Mouse (Mus musculus): Measurements from ENCODE around the gene Atg10.

Gene Atg10

GRCm38 (mm10) chr13:91031836-91032235 lies 191.9 kb downstream of the Atg10 start:
- DNase-seq (ENCODE audit: low spot score in 2 of 2), result no peak

GRCm38 (mm10) chr13:91023447-91023846 lies 200.3 kb downstream of the Atg10 start:
- DNase-seq (ENCODE audit: low spot score in 2 of 2), result no peak

GRCm38 (mm10) chr13:91011851-91012250 lies 211.9 kb downstream of the Atg10 start:
- DNase-seq (ENCODE audit: low spot score in 2 of 2), result no peak

GRCm38 (mm10) chr13:90995034-90995629 lies 228.6 kb downstream of the Atg10 start:
- DNase-seq (ENCODE audit: low spot score in 2 of 2), result no peak

GRCm38 (mm10) chr13:90993602-90994001 lies 230.2 kb downstream of the Atg10 start:
- peak; percentile 20 to 26 for DNase-seq (ENCODE audit: low spot score in 2 of 2)

- peak; percentile 19 to 54 for DNase-seq (ENCODE audit: low spot score in 2 of 2)
These were observed 230.8 kb downstream of the Atg10 start for GRCm38 (mm10) chr13:90992948-90993347.

GRCm38 (mm10) chr13:90988226-90988625 lies 235.5 kb downstream of the Atg10 start:
- DNase-seq (ENCODE audit: low spot score in 2 of 2), result no peak

- DNase-seq (ENCODE audit: low spot score in 2 of 2), result no peak
These were observed 238.4 kb downstream of the Atg10 start for GRCm38 (mm10) chr13:90985417-90985816.

GRCm38 (mm10) chr13:90984073-90984472 lies 239.7 kb downstream of the Atg10 start:
- no peak for DNase-seq (ENCODE audit: low spot score in 2 of 2)

- DNase-seq (ENCODE audit: low spot score in 2 of 2), result no peak
These were observed 242.0 kb downstream of the Atg10 start for GRCm38 (mm10) chr13:90981798-90982197.

GRCm38 (mm10) chr13:90980878-90981674 lies 242.7 kb downstream of the Atg10 start:
- no peak for DNase-seq (ENCODE audit: low spot score in 2 of 2)

- no peak for DNase-seq (ENCODE audit: low spot score in 2 of 2)
These were observed 246.7 kb downstream of the Atg10 start for GRCm38 (mm10) chr13:90977057-90977456.

- no peak for DNase-seq (ENCODE audit: low spot score in 2 of 2)
These were observed 250.4 kb downstream of the Atg10 start for GRCm38 (mm10) chr13:90973409-90973808.

GRCm38 (mm10) chr13:90970259-90971017 lies 253.3 kb downstream of the Atg10 start:
- DNase-seq (ENCODE audit: low spot score in 2 of 2), result no peak

- no peak for DNase-seq (ENCODE audit: low spot score in 2 of 2)
These were observed 254.8 kb downstream of the Atg10 start for GRCm38 (mm10) chr13:90968940-90969339.

GRCm38 (mm10) chr13:90967422-90967821 lies 256.3 kb downstream of the Atg10 start:
- DNase-seq (ENCODE audit: low spot score in 2 of 2), result peak; percentile 73 to 82

- no peak for DNase-seq (ENCODE audit: low spot score in 2 of 2)
These were observed 257.8 kb downstream of the Atg10 start for GRCm38 (mm10) chr13:90965996-90966395.

- DNase-seq (ENCODE audit: low spot score in 2 of 2), result no peak
These were observed 259.3 kb downstream of the Atg10 start for GRCm38 (mm10) chr13:90964511-90964910.

GRCm38 (mm10) chr13:90962836-90963760 lies 260.7 kb downstream of the Atg10 start:
- DNase-seq (ENCODE audit: low spot score in 2 of 2), result no peak

- DNase-seq (ENCODE audit: low spot score in 2 of 2), result no peak
These were observed 263.2 kb downstream of the Atg10 start for GRCm38 (mm10) chr13:90960591-90960990.

GRCm38 (mm10) chr13:90958894-90959293 lies 264.9 kb downstream of the Atg10 start:
- no peak for DNase-seq (ENCODE audit: low spot score in 2 of 2)
